Mouse (Mus musculus) C2C12 (cell line): ENCODE data around the gene Ada. TPM values are rescaled to one million over a fixed set of nuclear protein-coding genes. Genes with fewer than 3 reads are reported as not detected.

Experiments used
- H3K27me3 ChIP-seq: one replicate; pipeline ENCODE4 v1.6.1; 2011; ENCODE audit not compliant: control insufficient read depth, insufficient read depth, insufficient read length
- H3K36me3 ChIP-seq: one replicate; pipeline ENCODE4 v1.6.1; 2011; ENCODE audit not compliant: control insufficient read depth, insufficient read depth
- H3K4me3 ChIP-seq: one replicate; pipeline ENCODE4 v1.5.1; 2011; ENCODE audit warnings: mild to moderate bottlenecking, control low read depth; ENCODE audit not compliant: poor library complexity, insufficient read depth, severe bottlenecking
- H3K79me2 ChIP-seq: one replicate; pipeline ENCODE4 v1.6.1; 2011; ENCODE audit not compliant: control insufficient read depth, insufficient read depth
- H3K79me3 ChIP-seq: one replicate; pipeline ENCODE4 v1.6.1; 2011; ENCODE audit warnings: low read depth, control low read depth
- H3ac ChIP-seq: one replicate; pipeline ENCODE3; 2011; ENCODE audit warnings: low read depth; ENCODE audit not compliant: control insufficient read depth, insufficient read length
- CEBPB ChIP-seq: IDR thresholded peaks from one replicate; pipeline ENCODE4 v1.6.1; 2011; ENCODE audit warnings: low read depth, mild to moderate bottlenecking, control low read depth, moderate library complexity
- CTCF ChIP-seq: IDR thresholded peaks from one replicate; pipeline ENCODE4 v1.5.1; 2011; ENCODE audit not compliant: control insufficient read depth, insufficient read depth, insufficient read length
- FOSL1 ChIP-seq: IDR thresholded peaks from one replicate; pipeline ENCODE4 v1.8.0; 2011; ENCODE audit warnings: mild to moderate bottlenecking, low read length; ENCODE audit not compliant: poor library complexity, insufficient read depth, severe bottlenecking
- MAX ChIP-seq: IDR thresholded peaks from one replicate; pipeline ENCODE4 v1.6.1; 2011; ENCODE audit warnings: mild to moderate bottlenecking, control low read depth
- MYOD1 ChIP-seq: IDR thresholded peaks from one replicate; pipeline ENCODE4 v1.6.1; 2011; ENCODE audit warnings: low read depth; ENCODE audit not compliant: control insufficient read depth, insufficient read length
- MYOG ChIP-seq: IDR thresholded peaks from one replicate; pipeline ENCODE4 v1.6.1; 2011; ENCODE audit not compliant: control insufficient read depth, insufficient read length; ENCODE audit errors: extremely low read depth
- USF1 ChIP-seq: IDR thresholded peaks from one replicate; pipeline ENCODE4 v1.6.1; 2011; ENCODE audit warnings: low read depth, mild to moderate bottlenecking, control low read depth, moderate library complexity
- polyA plus RNA-seq: library from polyadenylated mRNA; unstranded; fragments of >200 nt; fragmentation: generic; extraction: Trizol; gene quantifications from one replicate; pipeline ENCODE4 v1.2.1, GENCODE M21; 2012; ENCODE audit warnings: missing spikeins

Gene Ada
- polyA plus RNA-seq, 1 experiment = 3.3 TPM

DNA sequence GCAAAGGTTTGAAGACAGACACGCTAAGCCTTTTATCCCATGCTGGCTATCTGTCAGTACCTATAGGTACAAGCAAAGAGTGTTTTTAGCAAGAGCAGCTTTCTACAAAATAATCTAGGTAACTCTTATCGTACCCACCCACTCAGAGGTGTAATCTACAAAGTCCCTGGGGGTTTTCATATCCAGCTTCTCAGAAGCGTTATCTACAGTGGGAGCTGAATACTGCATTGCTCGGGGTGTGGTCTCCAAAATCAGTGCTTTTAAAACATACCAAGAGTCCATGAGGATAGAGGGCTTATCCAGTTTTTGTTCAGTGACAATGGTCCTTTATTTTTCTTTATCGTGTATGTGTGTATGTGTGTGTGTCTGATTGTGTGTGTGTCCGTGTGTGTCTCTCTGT lies 33.3 kb upstream of the Ada start:
- Histone ChIP-seq H3K79me3 (no peaks in the 10 kb centered on the region), H3K4me3 (no peak overlapping the region), H3K36me3 (no peaks in the 10 kb centered on the region), H3K79me2 (no peaks in the 10 kb centered on the region), H3K27me3 (peaks cover 36% of the 10 kb centered on the region), H3ac (no peak overlapping the region)
- no peak for TF ChIP-seq MYOG
- TF ChIP-seq CTCF = no peak
- TF ChIP-seq MYOD1 = no peak
- TF ChIP-seq FOSL1 = no peak
- no peak for TF ChIP-seq USF1
- TF ChIP-seq MAX = no peak
- no peak for TF ChIP-seq CEBPB

DNA sequence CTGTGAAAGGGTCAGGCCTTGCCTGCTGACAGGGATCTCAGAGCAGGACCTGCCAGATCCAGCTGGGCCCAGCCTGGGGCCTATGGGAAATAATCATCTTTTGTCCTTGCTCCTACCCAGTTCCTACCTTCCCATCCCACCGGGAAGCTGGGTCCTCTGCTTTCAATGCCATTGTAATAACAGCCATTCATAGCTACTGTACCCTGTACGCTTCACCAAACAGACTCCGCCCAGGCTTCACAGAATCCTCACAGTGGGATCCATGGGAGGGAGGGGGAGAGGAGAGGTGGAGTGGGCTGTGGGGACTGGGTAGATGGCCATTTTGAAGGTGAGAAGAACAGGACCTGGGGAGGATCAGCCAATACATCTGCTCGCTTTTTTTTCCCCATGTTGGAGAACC lies 28.9 kb upstream of the Ada start:
- Histone ChIP-seq H3K36me3 (no peaks in the 10 kb centered on the region), H3K4me3 (no peak overlapping the region), H3ac (no peak overlapping the region), H3K27me3 (peaks cover 66% of the 10 kb centered on the region), H3K79me3 (no peaks in the 10 kb centered on the region), H3K79me2 (no peaks in the 10 kb centered on the region)
- TF ChIP-seq FOSL1 (no peak), USF1 (no peak), MYOD1 (no peak), MAX (no peak), MYOG (no peak), CTCF (no peak), CEBPB (no peak)

DNA sequence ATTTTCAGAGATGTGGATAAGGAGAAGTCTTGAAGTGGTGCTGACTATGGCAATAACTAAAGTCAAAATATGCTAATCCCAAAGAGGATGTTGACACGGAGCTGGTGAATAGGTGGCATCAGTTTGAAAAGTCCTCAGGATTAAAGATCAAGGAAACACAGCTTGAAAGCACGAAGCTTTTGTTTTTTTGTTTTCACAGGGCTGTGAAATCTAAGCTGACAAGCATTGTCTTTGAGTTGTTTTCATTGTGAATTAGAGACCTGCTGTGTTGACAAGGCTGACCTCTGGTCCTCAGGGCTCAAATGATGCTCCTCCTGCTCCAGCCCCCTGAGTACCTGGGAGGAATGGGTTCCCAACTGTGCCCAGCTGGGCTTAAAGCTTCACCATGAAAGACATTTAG lies 27.0 kb upstream of the Ada start:
- no peaks in the 10 kb centered on the region for H3K79me3 ChIP-seq
- peaks cover 67% of the 10 kb centered on the region for H3K27me3 ChIP-seq
- no peaks in the 10 kb centered on the region for H3K79me2 ChIP-seq
- H3K4me3 ChIP-seq = no peak overlapping the region
- TF ChIP-seq MYOG = no peak
- TF ChIP-seq MAX = no peak
- TF ChIP-seq USF1 = no peak
- TF ChIP-seq MYOD1 = no peak
- no peak for TF ChIP-seq CEBPB
- no peak for TF ChIP-seq FOSL1
- no peak for TF ChIP-seq CTCF
- H3ac ChIP-seq = no peak overlapping the region
- no peaks in the 10 kb centered on the region for H3K36me3 ChIP-seq

DNA sequence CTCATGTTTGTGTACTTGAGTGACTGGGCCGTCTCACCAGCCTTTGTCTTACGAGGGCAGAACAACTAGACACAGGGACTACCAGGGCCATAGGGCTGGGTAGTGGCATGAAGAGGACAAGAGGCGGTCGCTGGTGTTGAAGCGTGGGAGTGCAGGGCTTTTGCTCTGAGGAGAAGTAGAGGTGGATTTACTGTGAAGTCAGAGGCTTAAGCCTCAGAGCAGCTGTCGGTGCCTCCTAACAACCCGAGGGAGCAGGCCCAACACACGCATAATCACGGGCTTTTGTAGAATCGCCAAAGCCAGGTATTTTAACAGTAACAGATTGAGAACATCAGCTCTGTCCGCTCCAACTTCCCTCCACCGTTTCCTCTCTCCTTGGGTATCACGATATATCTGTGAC lies 26.6 kb upstream of the Ada start:
- Histone ChIP-seq H3ac (no peak overlapping the region), H3K4me3 (no peak overlapping the region)

DNA sequence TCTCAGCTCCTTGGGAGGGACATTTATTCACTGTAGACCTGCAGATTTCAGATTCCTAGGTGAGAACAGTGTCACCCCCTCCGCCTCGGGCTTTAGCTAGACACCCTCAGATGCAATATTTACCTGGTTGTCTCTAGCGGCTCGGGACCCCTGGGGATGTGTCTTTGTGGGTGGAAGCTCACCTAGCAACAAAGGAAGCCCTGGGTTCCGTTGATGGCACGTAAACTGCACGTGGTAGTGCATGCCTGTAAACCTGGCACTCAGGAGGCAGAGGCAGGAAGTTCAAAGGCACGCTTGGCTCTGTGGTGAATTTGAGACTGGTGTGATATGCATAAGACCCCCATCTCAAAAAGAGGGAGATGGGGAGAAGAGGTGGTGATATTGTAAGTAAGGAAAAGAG lies 20.7 kb upstream of the Ada start:
- H3K4me3 ChIP-seq = no peak overlapping the region
- no peak overlapping the region for H3ac ChIP-seq
- peaks cover 37% of the 10 kb centered on the region for H3K27me3 ChIP-seq
- no peaks in the 10 kb centered on the region for H3K36me3 ChIP-seq
- no peaks in the 10 kb centered on the region for H3K79me2 ChIP-seq
- TF ChIP-seq FOSL1 (no peak), CTCF (no peak), MYOD1 (no peak), MAX (no peak), USF1 (no peak), MYOG (no peak), CEBPB (no peak)
- H3K79me3 ChIP-seq = no peaks in the 10 kb centered on the region

More for the DNA sequence above, 26.6 kb upstream of the Ada start:
- no peak for TF ChIP-seq FOSL1
- TF ChIP-seq MAX = no peak
- no peaks in the 10 kb centered on the region for H3K79me3 ChIP-seq
- H3K79me2 ChIP-seq = no peaks in the 10 kb centered on the region
- H3K36me3 ChIP-seq = no peaks in the 10 kb centered on the region
- H3K27me3 ChIP-seq = peaks cover 71% of the 10 kb centered on the region

DNA sequence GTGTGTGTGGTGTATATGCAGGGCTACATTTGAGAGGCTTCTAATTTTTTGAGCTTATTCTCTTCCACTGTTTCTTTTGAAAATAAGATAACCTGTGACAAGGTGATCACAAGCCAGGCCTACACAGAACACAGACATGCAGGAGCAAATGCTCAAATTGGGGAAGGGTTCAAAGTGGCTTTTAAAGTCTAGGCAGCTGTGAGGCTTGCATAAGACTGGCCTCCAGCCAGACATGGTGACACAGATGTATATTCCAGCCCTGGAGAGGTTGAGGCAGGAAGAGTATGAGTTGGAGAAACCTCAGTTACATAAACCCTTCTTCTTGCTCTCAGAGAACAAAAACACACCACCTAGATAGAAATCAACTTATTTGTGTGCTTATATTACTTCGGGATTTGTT lies 16.9 kb upstream of the Ada start:
- H3K27me3 ChIP-seq = peaks cover 38% of the 10 kb centered on the region
- H3K79me2 ChIP-seq = no peaks in the 10 kb centered on the region
- TF ChIP-seq MYOD1 (no peak), MAX (no peak), USF1 (no peak), FOSL1 (no peak), CEBPB (no peak), MYOG (no peak), CTCF (no peak)
- no peaks in the 10 kb centered on the region for H3K79me3 ChIP-seq
- H3ac ChIP-seq = no peak overlapping the region
- no peak overlapping the region for H3K4me3 ChIP-seq
- no peaks in the 10 kb centered on the region for H3K36me3 ChIP-seq
